Mouse (Mus musculus) E14TG2a.4 (cell line): Measurements from ENCODE around the gene Pip4p1.

Experiments used
- H3K27me3 ChIP-seq: 2 replicates; pipeline ENCODE4 v1.6.1; 2014; ENCODE audit warnings: low read length, control low read depth; ENCODE audit not compliant: insufficient read depth
- H3K36me3 ChIP-seq: 2 replicates; pipeline ENCODE4 v1.6.1; 2014; ENCODE audit warnings: low read length, control low read depth; ENCODE audit not compliant: insufficient read depth
- H3K4me1 ChIP-seq: replicated peaks from 2 replicates; pipeline ENCODE4 v1.6.1; 2014; ENCODE audit warnings: low read depth, low read length, control low read depth
- H3K4me3 ChIP-seq: replicated peaks from 2 replicates; pipeline ENCODE4 v1.5.1; 2014; ENCODE audit warnings: mild to moderate bottlenecking, low read length
- H3K9me3 ChIP-seq: 2 replicates; pipeline ENCODE4 v1.6.1; 2014; ENCODE audit warnings: low read length, control low read depth
- CTCF ChIP-seq: conservative IDR thresholded peaks from 2 replicates; pipeline ENCODE4 v1.5.1; 2014; ENCODE audit warnings: low read length
- NANOG ChIP-seq: IDR thresholded peaks from 2 replicates; pipeline ENCODE4 v1.6.1; 2014; ENCODE audit warnings: borderline replicate concordance, low read length, mixed read lengths
- POU5F1 ChIP-seq: IDR thresholded peaks from 2 replicates; pipeline ENCODE4 v1.6.1; 2014; ENCODE audit warnings: low read length, borderline replicate concordance

Pip4p1 gene

GRCm38 (mm10) chr14:50876236-50876950 is 54.3 kb downstream of the Pip4p1 start:
- no peak for TF ChIP-seq POU5F1
- no peak for TF ChIP-seq NANOG
- no peak for TF ChIP-seq CTCF
- Histone ChIP-seq H3K27me3 (no peaks in the 10 kb centered on the region), H3K36me3 (no peaks in the 10 kb centered on the region), H3K9me3 (no peaks in the 10 kb centered on the region), H3K4me1 (peaks cover 15% of the 10 kb centered on the region), H3K4me3 (no peak overlapping the region)
